Comparison of ENCODE assay signal across 16 mouse cellular contexts in the genomic region with DNA sequence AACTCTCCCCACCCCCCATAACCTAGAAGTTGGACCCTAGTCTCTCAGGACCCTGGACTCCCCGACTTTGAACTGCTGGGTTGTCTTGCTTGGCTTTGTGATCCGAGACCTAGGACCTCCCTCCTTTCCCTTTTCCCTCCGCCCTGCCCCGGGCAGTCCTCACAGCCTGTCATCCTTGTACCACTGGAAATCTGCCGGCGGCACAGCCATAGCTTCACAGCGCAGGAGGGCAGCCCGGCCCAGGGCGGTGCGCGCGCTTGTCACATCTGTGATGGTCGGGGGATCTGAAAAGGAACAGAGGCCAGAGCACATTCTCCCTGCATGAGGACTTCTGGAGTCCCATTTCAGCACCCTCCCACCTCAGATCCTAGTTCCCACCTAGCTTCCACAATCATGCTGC. TPM values are rescaled to one million over a fixed set of nuclear protein-coding genes. Genes with fewer than 3 reads are reported as not detected.
DNase-seq lines count a peak whose midpoint lies in the region; ATAC-seq lines count a peak whose summit lies in the region.
"Had no signal": no experiment of that assay in that cellular context is flagged by ENCODE, and none has a peak within 500 bp of the region (broad histone marks: within the 10 kb centered on the region; RNA-seq: fewer than 3 reads in every experiment).

No protein-coding gene starts in this region.

- H3K9me3 ChIP-seq in forebrain, embryonic 12.5 days, result no peaks in the 10 kb centered on the region
- no peaks in the 10 kb centered on the region for H3K9me3 ChIP-seq in forebrain, embryonic 16.5 days (ENCODE audit: control insufficient read depth, low read length)
- no peaks in the 10 kb centered on the region for H3K9me3 ChIP-seq in kidney, embryonic 15.5 days (replicated peaks)
- no peaks in the 10 kb centered on the region for H3K9me3 ChIP-seq in limb, embryonic 10.5 days (replicated peaks)
- H3K9me3 ChIP-seq: forebrain, embryonic 10.5 days; G1E; lung, embryonic 15.5 days had no signal

- no peak overlapping the region for H3K27ac ChIP-seq in forebrain, embryonic 12.5 days
- H3K27ac ChIP-seq in forebrain, embryonic 16.5 days (ENCODE audit: low read length), result no peak overlapping the region
- H3K27ac ChIP-seq in kidney, embryonic 15.5 days, result no peak overlapping the region
- no peak overlapping the region for H3K27ac ChIP-seq in limb, embryonic 10.5 days
- H3K27ac ChIP-seq: forebrain, embryonic 10.5 days; lung, embryonic 15.5 days had no signal

- ATAC-seq in forebrain, embryonic 12.5 days (ENCODE audit: low FRiP score), result peak; percentile 24; the same call in 1 of the 2 replicates
- ATAC-seq in forebrain, embryonic 16.5 days, result no peak
- ATAC-seq in kidney, embryonic 15.5 days (replicated peaks; ENCODE audit: low FRiP score), result no peak; the same call in 1 of the 2 replicates

- 5% methylated on average over 13 of the region's 13 CpGs for WGBS in forebrain, embryonic 12.5 days
- WGBS in forebrain, embryonic 16.5 days, result 20% methylated on average over 13 of the region's 13 CpGs
- WGBS in kidney, embryonic 15.5 days, result 2% methylated on average over 13 of the region's 13 CpGs
- 3% methylated on average over 13 of the region's 13 CpGs for WGBS in limb, embryonic 10.5 days

- H3K4me2 ChIP-seq in forebrain, embryonic 12.5 days, result no peak overlapping the region
- H3K4me2 ChIP-seq in forebrain, embryonic 16.5 days (ENCODE audit: low read length), result no peak overlapping the region
- H3K4me2 ChIP-seq in kidney, embryonic 15.5 days, result peak overlapping the region; percentile 36
- H3K4me2 ChIP-seq: lung, embryonic 15.5 days had no signal

- no peak for DNase-seq in kidney, adult 9 months
- DNase-seq in R1 (ENCODE audit: low read depth, low spot score), result peak; percentile 21
- DNase-seq in limb, embryonic 10.5 days (ENCODE audit: low spot score), result no peak
- DNase-seq in right cerebral cortex, adult 18-20 months, result no peak
- no peak for DNase-seq in adrenal gland, adult 8-10 months
- DNase-seq: gastrocnemius, postnatal 14 days; heart, postnatal 36 days; layer of hippocampus, postnatal 36 days; thymus, adult 18-20 months had no signal

- H3K4me1 ChIP-seq in forebrain, embryonic 12.5 days, result peaks cover 11% of the 10 kb centered on the region
- H3K4me1 ChIP-seq in forebrain, embryonic 16.5 days (replicated peaks; ENCODE audit: control insufficient read depth, insufficient read depth, low read length), result no peaks in the 10 kb centered on the region; the same call in 1 of the 2 replicates
- H3K4me1 ChIP-seq in kidney, embryonic 15.5 days, result peaks cover 15% of the 10 kb centered on the region
- peaks cover 9% of the 10 kb centered on the region for H3K4me1 ChIP-seq in limb, embryonic 10.5 days

- H3K4me3 ChIP-seq in forebrain, embryonic 12.5 days (replicated peaks), result no peak overlapping the region
- no peak overlapping the region for H3K4me3 ChIP-seq in forebrain, embryonic 16.5 days (replicated peaks; ENCODE audit: low read length)
- peak overlapping the region; percentile 3; the same call in 1 of the 2 replicates for H3K4me3 ChIP-seq in kidney, embryonic 15.5 days (replicated peaks)
- H3K4me3 ChIP-seq in limb, embryonic 10.5 days, result peak overlapping the region; percentile 15; the same call in 1 of the 2 replicates
- H3K4me3 ChIP-seq: forebrain, embryonic 10.5 days; lung, embryonic 15.5 days had no signal

- no peak overlapping the region for H3K9ac ChIP-seq in forebrain, embryonic 12.5 days
- H3K9ac ChIP-seq in forebrain, embryonic 16.5 days (replicated peaks; ENCODE audit: low read depth, low read length), result no peak overlapping the region
- H3K9ac ChIP-seq in kidney, embryonic 15.5 days, result no peak overlapping the region
- H3K9ac ChIP-seq: lung, embryonic 15.5 days had no signal

- peaks cover 48% of the 10 kb centered on the region for H3K27me3 ChIP-seq in forebrain, embryonic 12.5 days
- no peaks in the 10 kb centered on the region for H3K27me3 ChIP-seq in forebrain, embryonic 16.5 days (replicated peaks; ENCODE audit: control insufficient read depth, insufficient read depth, low read length)
- H3K27me3 ChIP-seq in kidney, embryonic 15.5 days, result peaks cover 40% of the 10 kb centered on the region
- peaks cover 63% of the 10 kb centered on the region for H3K27me3 ChIP-seq in limb, embryonic 10.5 days (ENCODE audit: low read depth, poor library complexity, severe bottlenecking)

- H3K36me3 ChIP-seq in forebrain, embryonic 12.5 days (replicated peaks), result peaks cover 17% of the 10 kb centered on the region
- H3K36me3 ChIP-seq in forebrain, embryonic 16.5 days (ENCODE audit: control insufficient read depth, insufficient read depth), result peaks cover 5% of the 10 kb centered on the region; the same call in 1 of the 2 replicates
- H3K36me3 ChIP-seq in kidney, embryonic 15.5 days, result no peaks in the 10 kb centered on the region
- H3K36me3 ChIP-seq in limb, embryonic 10.5 days, result no peaks in the 10 kb centered on the region
- H3K36me3 ChIP-seq: forebrain, embryonic 10.5 days; G1E; lung, embryonic 15.5 days had no signal

RNA-seq across cellular contexts. Expression of a gene that starts 13.4 kb away (rescaled TPM):
- polyA plus RNA-seq in forebrain, embryonic 12.5 days (2016; fragmentation: Nextera tagmentation; extraction: Ambion mirVana), result 3.1 and 5.0 TPM in 2 replicates
- 5.5 and 7.3 TPM in 2 replicates for polyA plus RNA-seq in forebrain, embryonic 16.5 days (2015; fragmentation: Nextera tagmentation; extraction: Ambion mirVana)
- 4.6 and 5.4 TPM in 2 replicates for polyA plus RNA-seq in kidney, embryonic 15.5 days (2015; fragmentation: Nextera tagmentation; extraction: Ambion mirVana)
- 1.2 and 1.3 TPM in 2 replicates for polyA plus RNA-seq in limb, embryonic 10.5 days (2016; fragmentation: Nextera tagmentation; extraction: Ambion mirVana)
- total RNA-seq in adrenal gland, adult 8-10 months (2022), result 1 to 10 TPM; 1.3 to 4.3 (median 3.1) TPM

RNA-seq across cellular contexts. Expression of a gene that starts 13.5 kb away (rescaled TPM):
- polyA plus RNA-seq in forebrain, embryonic 12.5 days (2016; fragmentation: Nextera tagmentation; extraction: Ambion mirVana), result 2.5 and 2.8 TPM in 2 replicates
- polyA plus RNA-seq in forebrain, embryonic 16.5 days (2015; fragmentation: Nextera tagmentation; extraction: Ambion mirVana), result 4.3 and 4.5 TPM in 2 replicates
- polyA plus RNA-seq in kidney, embryonic 15.5 days (2015; fragmentation: Nextera tagmentation; extraction: Ambion mirVana), result 0.40 and 0.45 TPM in 2 replicates
- polyA plus RNA-seq in limb, embryonic 10.5 days (2016; fragmentation: Nextera tagmentation; extraction: Ambion mirVana), result 0.21 and 0.46 TPM in 2 replicates
- 1 to 10 TPM; 2.9 to 4.8 (median 3.6) TPM for total RNA-seq in adrenal gland, adult 8-10 months (2022)
- polyA plus RNA-seq: G1E had no signal

RNA-seq across cellular contexts. Expression of a gene that starts 29.4 kb away (rescaled TPM):
- not detected in 2 replicates for polyA plus RNA-seq in forebrain, embryonic 12.5 days (2016; fragmentation: Nextera tagmentation; extraction: Ambion mirVana)
- polyA plus RNA-seq in forebrain, embryonic 16.5 days (2015; fragmentation: Nextera tagmentation; extraction: Ambion mirVana), result not detected in 2 replicates
- not detected in 2 replicates for polyA plus RNA-seq in kidney, embryonic 15.5 days (2015; fragmentation: Nextera tagmentation; extraction: Ambion mirVana)
- polyA plus RNA-seq in limb, embryonic 10.5 days (2016; fragmentation: Nextera tagmentation; extraction: Ambion mirVana), result not detected in 2 replicates
- not detected for total RNA-seq in adrenal gland, adult 8-10 months (2022)
- total RNA-seq: gastrocnemius, postnatal 14 days; heart, postnatal 36 days; layer of hippocampus, postnatal 36 days had no signal
- polyA plus RNA-seq: forebrain, embryonic 10.5 days; G1E; limb, embryonic 14.5 days; lung, embryonic 15.5 days had no signal

RNA-seq across cellular contexts. Expression of a gene that starts 32.4 kb away (rescaled TPM):
- 0.47 TPM in 1 of 2 replicates, not detected in the other for polyA plus RNA-seq in forebrain, embryonic 12.5 days (2016; fragmentation: Nextera tagmentation; extraction: Ambion mirVana)
- polyA plus RNA-seq in forebrain, embryonic 16.5 days (2015; fragmentation: Nextera tagmentation; extraction: Ambion mirVana), result 0.42 TPM in 1 of 2 replicates, not detected in the other
- 0.35 and 0.66 TPM in 2 replicates for polyA plus RNA-seq in kidney, embryonic 15.5 days (2015; fragmentation: Nextera tagmentation; extraction: Ambion mirVana)
- polyA plus RNA-seq in limb, embryonic 10.5 days (2016; fragmentation: Nextera tagmentation; extraction: Ambion mirVana), result 0.78 TPM in 1 of 2 replicates, not detected in the other
- total RNA-seq in adrenal gland, adult 8-10 months (2022), result 1 to 10 TPM in 1 of 4 experiments, under 1 TPM in 2, not detected in 1; 0.35 to 3.3 (median 0.80) TPM
- total RNA-seq: G1E had no signal
- polyA plus RNA-seq: G1E had no signal

RNA-seq across cellular contexts. Expression of a gene that starts 32.5 kb away (rescaled TPM):
- polyA plus RNA-seq in forebrain, embryonic 12.5 days (2016; fragmentation: Nextera tagmentation; extraction: Ambion mirVana), result 151 and 161 TPM in 2 replicates
- 123 and 127 TPM in 2 replicates for polyA plus RNA-seq in forebrain, embryonic 16.5 days (2015; fragmentation: Nextera tagmentation; extraction: Ambion mirVana)
- polyA plus RNA-seq in kidney, embryonic 15.5 days (2015; fragmentation: Nextera tagmentation; extraction: Ambion mirVana), result 348 and 355 TPM in 2 replicates
- 240 and 248 TPM in 2 replicates for polyA plus RNA-seq in limb, embryonic 10.5 days (2016; fragmentation: Nextera tagmentation; extraction: Ambion mirVana)
- 100 to 1,000 TPM; 286 to 399 (median 360) TPM for total RNA-seq in adrenal gland, adult 8-10 months (2022)

Comparison
In these comparisons a context has a peak if more than half of its experiments do, and no peak if none do; other contexts are left out.
1. H3K4me3 ChIP-seq: peak in kidney, embryonic 15.5 days (single experiment) and limb, embryonic 10.5 days (single experiment); none in forebrain, embryonic 12.5 days (single experiment) and forebrain, embryonic 16.5 days (single experiment).